Mouse (Mus musculus) brain, embryonic 14.5 days (tissue): ENCODE measurements around the gene Ptms.

ENCODE experiments used
- CTCF ChIP-seq: fragments of 200-500 bp; IDR thresholded peaks from 2 replicates; pipeline ENCODE4 v1.5.1; 2012; ENCODE audit warnings: inconsistent platforms, mild to moderate bottlenecking, moderate library complexity, borderline replicate concordance; ENCODE audit not compliant: insufficient read depth, insufficient read length; ENCODE audit errors: extremely low read depth
- POLR2A ChIP-seq: fragments of 200-500 bp; IDR thresholded peaks from 2 replicates; pipeline ENCODE4 v1.6.1; 2012; ENCODE audit warnings: mild to moderate bottlenecking, inconsistent platforms, borderline replicate concordance; ENCODE audit not compliant: poor library complexity, insufficient read depth, insufficient read length, severe bottlenecking; ENCODE audit errors: extremely low read depth

GRCm38 (mm10) chr6:124883351-124883750, 36.6 kb downstream of the Ptms start:
- no peak for TF ChIP-seq CTCF
- TF ChIP-seq POLR2A, result no peak
